Mouse (Mus musculus): ENCODE measurements around the gene Cdk5rap3. TPM values are rescaled to one million over a fixed set of nuclear protein-coding genes. Genes with fewer than 3 reads are reported as not detected.
A peak's percentile ranks its signal among the peaks of the same experiment; 100 is the strongest.

Cdk5rap3 gene
- polyA plus RNA-seq, 1 experiment from 2014 or later, result 67.2 TPM

GRCm38 (mm10) chr11:96910003-96910402 is 6.3 kb downstream of the Cdk5rap3 start:
- Histone ChIP-seq H3K4me2 (no peak overlapping the region), H3K9ac (no peak overlapping the region), H3K27ac (no peak overlapping the region), H3K36me3 (peaks cover 26% of the 10 kb centered on the region), H3K9me3 (no peaks in the 10 kb centered on the region), H3K4me3 (replicated peaks) (no peak overlapping the region), H3K27me3 (replicated peaks) (no peaks in the 10 kb centered on the region), H3K4me1 (0 out of 2 replicates have a peak, but pooled peaks cover 5% of the 10 kb centered on the region)
- peak; percentile 37 for ATAC-seq (ENCODE audit: insufficient read depth, low FRiP score, low read depth)
- 27% methylated on average over 7 of the region's 7 CpGs for WGBS

- Histone ChIP-seq H3K9ac (no peak overlapping the region), H3K27me3 (replicated peaks) (no peaks in the 10 kb centered on the region), H3K4me3 (replicated peaks) (no peak overlapping the region), H3K27ac (no peak overlapping the region), H3K4me2 (no peak overlapping the region), H3K4me1 (no peaks in the 10 kb centered on the region), H3K36me3 (peaks cover 26% of the 10 kb centered on the region), H3K9me3 (no peaks in the 10 kb centered on the region)
- WGBS, result 83% methylated on average over 12 of the region's 12 CpGs
- ATAC-seq (ENCODE audit: insufficient read depth, low FRiP score, low read depth), result no peak
Observed at GRCm38 (mm10) chr11:96908594-96908993, 7.7 kb downstream of the Cdk5rap3 start.

GRCm38 (mm10) chr11:96906431-96907161 is 9.7 kb downstream of the Cdk5rap3 start:
- 38% methylated on average over 15 of the region's 15 CpGs for WGBS
- peaks cover 20% of the 10 kb centered on the region for H3K36me3 ChIP-seq
- H3K4me3 ChIP-seq (replicated peaks), result no peak overlapping the region
- H3K27me3 ChIP-seq (replicated peaks), result no peaks in the 10 kb centered on the region
- H3K27ac ChIP-seq, result no peak overlapping the region
- H3K9ac ChIP-seq, result no peak overlapping the region
- no peaks in the 10 kb centered on the region for H3K9me3 ChIP-seq
- peaks cover 10% of the 10 kb centered on the region; the same call in 1 of the 2 replicates for H3K4me1 ChIP-seq
- H3K4me2 ChIP-seq, result no peak overlapping the region
- no peak for ATAC-seq (ENCODE audit: insufficient read depth, low FRiP score, low read depth)

- H3K27ac ChIP-seq, result 0 out of 2 replicates have a peak overlapping the region, but pooled peaks have one; percentile 24
- no peak for ATAC-seq (ENCODE audit: insufficient read depth, low FRiP score, low read depth)
Observed at GRCm38 (mm10) chr11:96902639-96903635, 13.4 kb downstream of the Cdk5rap3 start.

GRCm38 (mm10) chr11:96901332-96901731 is 15.0 kb downstream of the Cdk5rap3 start:
- Histone ChIP-seq H3K36me3 (no peaks in the 10 kb centered on the region), H3K4me2 (no peak overlapping the region), H3K9me3 (no peaks in the 10 kb centered on the region), H3K4me3 (replicated peaks) (no peak overlapping the region), H3K27ac (no peak overlapping the region), H3K27me3 (replicated peaks) (no peaks in the 10 kb centered on the region), H3K4me1 (peaks cover 13% of the 10 kb centered on the region; the same call in 1 of the 2 replicates), H3K9ac (no peak overlapping the region)
- 69% methylated on average over 9 of the region's 9 CpGs for WGBS
- no peak for ATAC-seq (ENCODE audit: insufficient read depth, low FRiP score, low read depth)

More at GRCm38 (mm10) chr11:96902639-96903635, 13.4 kb downstream of the Cdk5rap3 start:
- H3K36me3 ChIP-seq, result peaks cover 3% of the 10 kb centered on the region; the same call in 1 of the 2 replicates
- peaks cover 13% of the 10 kb centered on the region; the same call in 1 of the 2 replicates for H3K4me1 ChIP-seq
- WGBS, result 17% methylated on average over 16 of the region's 16 CpGs
- H3K4me3 ChIP-seq (replicated peaks), result no peak overlapping the region
- H3K9ac ChIP-seq, result no peak overlapping the region
- no peaks in the 10 kb centered on the region for H3K9me3 ChIP-seq
- no peaks in the 10 kb centered on the region for H3K27me3 ChIP-seq (replicated peaks)
- no peak overlapping the region for H3K4me2 ChIP-seq

- H3K4me2 ChIP-seq, result no peak overlapping the region
- no peaks in the 10 kb centered on the region for H3K9me3 ChIP-seq
- H3K9ac ChIP-seq, result no peak overlapping the region
- 47% methylated on average over 12 of the region's 13 CpGs for WGBS
- peaks cover 13% of the 10 kb centered on the region; the same call in 1 of the 2 replicates for H3K4me1 ChIP-seq
- 0 out of 2 replicates have a peak, but pooled peaks have one; percentile 28 for ATAC-seq (ENCODE audit: insufficient read depth, low FRiP score, low read depth)
- no peak overlapping the region for H3K27ac ChIP-seq
- no peak overlapping the region for H3K4me3 ChIP-seq (replicated peaks)
- no peaks in the 10 kb centered on the region for H3K36me3 ChIP-seq
- H3K27me3 ChIP-seq (replicated peaks), result no peaks in the 10 kb centered on the region
Observed at GRCm38 (mm10) chr11:96899449-96900306, 16.6 kb downstream of the Cdk5rap3 start.

- H3K4me3 ChIP-seq (replicated peaks), result no peak overlapping the region
- no peaks in the 10 kb centered on the region for H3K9me3 ChIP-seq
- no peak overlapping the region for H3K27ac ChIP-seq
- no peaks in the 10 kb centered on the region for H3K27me3 ChIP-seq (replicated peaks)
- ATAC-seq (ENCODE audit: insufficient read depth, low FRiP score, low read depth), result no peak
- 0 out of 2 replicates have a peak, but pooled peaks cover 4% of the 10 kb centered on the region for H3K4me1 ChIP-seq
- no peak overlapping the region for H3K4me2 ChIP-seq
- 77% methylated on average over 4 of the region's 4 CpGs for WGBS
- no peaks in the 10 kb centered on the region for H3K36me3 ChIP-seq
- H3K9ac ChIP-seq, result no peak overlapping the region
Observed at GRCm38 (mm10) chr11:96895886-96896285, 20.4 kb downstream of the Cdk5rap3 start.

- 64% methylated on average over 11 of the region's 11 CpGs for WGBS
- Histone ChIP-seq H3K36me3 (no peaks in the 10 kb centered on the region), H3K4me3 (replicated peaks) (no peak overlapping the region), H3K27ac (no peak overlapping the region), H3K4me2 (no peak overlapping the region), H3K4me1 (no peaks in the 10 kb centered on the region), H3K27me3 (replicated peaks) (no peaks in the 10 kb centered on the region), H3K9me3 (no peaks in the 10 kb centered on the region), H3K9ac (no peak overlapping the region)
- ATAC-seq (ENCODE audit: insufficient read depth, low FRiP score, low read depth), result no peak
Observed at GRCm38 (mm10) chr11:96893203-96893842, 23.0 kb downstream of the Cdk5rap3 start.

GRCm38 (mm10) chr11:96891784-96892527 is 24.3 kb downstream of the Cdk5rap3 start:
- no peak overlapping the region for H3K9ac ChIP-seq
- H3K4me3 ChIP-seq (replicated peaks), result no peak overlapping the region
- no peak overlapping the region for H3K4me2 ChIP-seq
- no peaks in the 10 kb centered on the region for H3K27me3 ChIP-seq (replicated peaks)
- no peaks in the 10 kb centered on the region for H3K9me3 ChIP-seq
- WGBS, result 32% methylated on average over 14 of the region's 14 CpGs
- H3K27ac ChIP-seq, result no peak overlapping the region
- ATAC-seq (ENCODE audit: insufficient read depth, low FRiP score, low read depth), result no peak
- no peaks in the 10 kb centered on the region for H3K4me1 ChIP-seq
- H3K36me3 ChIP-seq, result no peaks in the 10 kb centered on the region

GRCm38 (mm10) chr11:96886942-96887546 is 29.3 kb downstream of the Cdk5rap3 start:
- no peak for ATAC-seq (ENCODE audit: insufficient read depth, low FRiP score, low read depth)
- Histone ChIP-seq H3K9me3 (no peaks in the 10 kb centered on the region), H3K4me1 (no peaks in the 10 kb centered on the region), H3K4me3 (replicated peaks) (no peak overlapping the region), H3K27ac (0 out of 2 replicates have a peak overlapping the region, but pooled peaks have one; percentile 44), H3K36me3 (no peaks in the 10 kb centered on the region), H3K27me3 (replicated peaks) (no peaks in the 10 kb centered on the region), H3K4me2 (no peak overlapping the region), H3K9ac (no peak overlapping the region)
- WGBS, result 82% methylated on average over 8 of the region's 8 CpGs

Data from stomach, embryonic 15.5 days (tissue).